Mouse (Mus musculus) testis, postnatal 10 days (tissue): ENCODE results near the gene Ankrd65.
A peak's percentile ranks its signal among the peaks of the same experiment; 100 is the strongest.
"Not testable (repeated sequence)": the region's sequence is repeated elsewhere in the genome, so short reads cannot be mapped to it uniquely, and the experiment has no call there.

Source experiments
- DNase-seq: peaks from one replicate; pipeline ENCODE4 v3.0.0; 2021; ENCODE audit warnings: low spot score

The Ankrd65 gene

DNA sequence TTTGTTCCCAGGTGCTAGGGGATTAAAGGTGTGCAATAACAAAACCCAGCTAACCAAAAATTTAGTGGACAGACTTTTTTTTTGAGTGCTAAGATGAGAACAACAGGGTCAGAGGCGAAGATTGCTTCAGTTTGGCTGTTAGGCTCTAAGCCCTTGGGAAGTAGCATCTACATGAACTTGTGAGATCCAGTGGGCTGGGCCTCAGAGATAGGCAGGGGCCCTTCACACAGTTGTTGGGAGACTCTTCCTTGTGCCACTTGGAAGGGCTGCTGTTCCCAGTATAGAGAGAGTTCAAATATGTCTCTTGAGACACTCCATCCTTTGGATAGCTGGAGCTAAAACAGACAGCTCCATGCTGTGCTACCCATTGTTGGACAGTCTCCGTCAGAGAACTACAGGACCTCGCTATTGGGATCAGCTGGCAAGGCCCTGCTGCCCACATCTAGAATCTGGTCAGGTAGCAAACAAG lies at the start of gene Ankrd65:
Gene Ankrd65 (plus strand): TSS at position 419 of the 469 bp plus-strand sequence.
- DNase-seq, result no peak

DNA sequence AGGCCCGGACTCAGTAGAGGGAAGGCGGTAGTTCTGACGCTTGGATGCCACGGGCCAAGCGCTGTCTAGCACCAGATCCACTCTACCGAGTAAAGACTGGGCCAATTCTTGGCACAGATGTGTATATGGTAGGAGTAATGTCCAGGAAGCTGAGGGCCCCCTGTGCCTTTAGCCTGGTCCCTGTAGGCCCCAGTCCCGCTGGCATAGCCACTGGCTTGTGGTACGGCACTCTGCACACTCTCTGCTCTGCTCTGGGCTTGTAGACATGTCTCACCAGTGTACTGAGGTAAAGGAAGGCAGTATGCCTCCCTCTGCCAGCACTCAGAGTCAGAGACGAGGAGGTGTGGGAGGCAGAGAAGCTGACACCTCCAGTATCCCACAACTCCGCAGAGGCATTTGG lies 49.6 kb upstream of the Ankrd65 start:
- not testable (repeated sequence) for DNase-seq

DNA sequence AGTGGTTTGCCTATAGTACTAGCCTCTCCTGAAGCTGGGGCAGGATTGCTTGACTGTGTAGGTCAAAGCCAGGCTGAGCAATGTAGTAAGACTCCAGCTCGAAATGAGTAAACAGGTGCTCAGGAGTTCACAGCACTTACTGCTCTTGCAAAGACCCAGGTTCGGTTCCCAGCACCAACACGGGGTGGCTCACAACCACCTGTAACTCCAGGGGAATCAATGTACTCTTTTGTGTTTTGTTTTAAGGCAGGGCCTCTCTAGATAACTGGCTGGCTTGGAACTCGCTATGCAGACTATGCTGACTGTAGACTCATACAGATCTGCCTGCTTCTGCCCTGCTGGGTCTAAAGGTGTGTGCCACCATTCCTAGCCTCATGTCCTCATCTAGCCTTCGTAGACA lies 47.6 kb upstream of the Ankrd65 start:
- no peak for DNase-seq

DNA sequence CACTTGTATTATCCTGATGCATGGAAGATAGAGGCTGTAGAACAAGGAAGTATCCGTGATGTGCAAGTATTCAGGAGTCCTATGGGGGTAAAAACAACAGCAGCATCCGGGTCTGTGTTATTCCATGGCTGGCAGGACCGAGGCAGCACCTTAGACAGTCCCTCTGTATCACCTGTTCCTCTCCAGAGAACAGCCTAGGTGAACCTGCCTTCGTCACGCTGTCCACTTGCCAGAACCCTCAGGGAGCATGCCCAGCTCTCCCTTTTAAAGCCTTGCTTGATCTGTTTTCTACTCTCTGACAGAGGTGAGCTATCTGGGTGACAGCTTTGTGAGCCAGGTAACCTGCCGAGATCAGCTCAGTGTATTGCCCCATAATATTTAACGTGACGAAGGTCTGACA lies 45.8 kb upstream of the Ankrd65 start:
- DNase-seq, result no peak

DNA sequence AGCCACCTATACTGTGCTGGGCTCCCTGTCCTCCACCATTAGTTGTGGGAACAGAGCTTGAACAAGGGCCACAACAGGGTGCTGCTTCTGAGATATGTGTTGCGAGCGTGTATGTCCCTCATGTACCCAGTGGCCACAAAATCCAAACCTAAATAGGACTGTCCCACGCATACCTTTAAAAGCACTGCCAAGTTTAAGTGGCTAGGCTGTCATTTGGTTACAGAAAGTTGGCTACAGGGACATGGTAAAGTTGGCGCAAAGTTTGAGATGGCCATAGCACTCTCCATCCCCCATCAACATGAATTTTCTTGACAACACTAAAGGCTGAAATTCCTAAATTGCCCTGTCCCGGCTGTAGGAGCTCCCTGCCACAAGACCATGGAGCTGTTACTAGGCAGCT lies 45.1 kb upstream of the Ankrd65 start:
- DNase-seq, result no peak

DNA sequence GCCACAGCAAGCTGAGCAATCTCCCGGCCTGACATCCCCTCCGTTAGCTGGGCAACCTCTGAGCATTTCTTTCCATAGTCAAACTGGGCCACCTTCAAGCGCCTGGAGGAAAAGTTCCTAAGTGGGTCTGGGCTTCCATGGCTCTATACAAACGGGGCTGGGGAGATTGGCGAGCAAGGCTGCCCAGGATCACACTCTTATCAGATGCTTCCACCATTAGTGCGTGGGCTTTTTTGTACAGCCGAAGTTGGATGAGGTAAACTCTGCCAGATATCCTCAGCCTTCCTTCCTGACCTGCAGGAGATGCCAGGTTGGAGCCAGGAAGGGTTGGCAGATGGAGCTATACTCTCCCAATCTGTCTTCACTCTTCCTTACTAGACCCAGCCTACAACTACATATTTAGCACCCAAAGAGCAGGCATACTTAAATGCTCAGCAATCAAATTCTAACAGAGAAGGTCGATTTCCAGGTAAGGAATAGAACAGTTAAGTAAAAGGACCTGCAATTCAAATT lies 44.1 kb upstream of the Ankrd65 start:
- DNase-seq, result no peak

DNA sequence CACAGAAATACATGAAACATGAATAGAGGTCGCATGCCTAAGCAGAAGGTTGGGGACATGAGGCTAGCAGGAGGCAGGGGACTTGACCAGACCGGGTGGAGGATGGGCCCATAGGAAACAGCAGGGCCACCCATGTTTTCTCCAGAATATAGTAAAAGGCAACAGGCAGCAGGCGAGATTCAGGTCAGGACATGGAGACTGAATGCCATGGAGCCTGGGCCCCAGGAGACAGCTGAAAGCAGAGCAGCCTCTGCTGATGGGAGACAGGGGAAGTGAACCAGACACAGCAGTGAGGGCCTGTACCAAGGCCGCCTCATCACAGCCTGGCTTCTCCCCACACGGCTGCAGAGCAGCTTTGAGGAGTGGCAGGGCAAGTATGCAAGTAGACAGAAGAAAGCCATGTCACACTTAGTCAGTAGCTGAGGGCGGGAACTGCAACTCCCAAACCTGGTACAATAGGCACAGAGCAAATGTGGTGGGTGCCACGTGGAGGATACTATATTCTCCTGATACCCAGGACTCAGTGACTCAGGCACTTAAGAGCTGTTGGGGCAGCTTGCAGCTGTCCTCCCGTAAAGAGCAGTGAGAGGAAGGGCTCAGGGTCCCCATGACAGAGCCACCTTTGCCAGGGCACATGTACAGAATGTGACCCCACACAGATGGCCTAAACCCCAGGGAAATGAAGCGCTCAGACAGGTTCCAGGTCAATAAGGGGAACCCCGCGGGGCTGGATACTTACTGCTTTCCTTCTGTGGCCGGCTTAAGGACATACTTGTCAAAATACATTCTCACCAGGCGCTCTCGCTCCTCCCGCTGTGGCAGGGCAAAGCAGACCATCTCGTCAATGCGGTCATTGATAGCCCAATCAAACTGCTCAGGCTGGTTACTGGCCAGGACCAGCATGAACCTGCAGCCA lies 43.4 kb upstream of the Ankrd65 start:
- no peak for DNase-seq

DNA sequence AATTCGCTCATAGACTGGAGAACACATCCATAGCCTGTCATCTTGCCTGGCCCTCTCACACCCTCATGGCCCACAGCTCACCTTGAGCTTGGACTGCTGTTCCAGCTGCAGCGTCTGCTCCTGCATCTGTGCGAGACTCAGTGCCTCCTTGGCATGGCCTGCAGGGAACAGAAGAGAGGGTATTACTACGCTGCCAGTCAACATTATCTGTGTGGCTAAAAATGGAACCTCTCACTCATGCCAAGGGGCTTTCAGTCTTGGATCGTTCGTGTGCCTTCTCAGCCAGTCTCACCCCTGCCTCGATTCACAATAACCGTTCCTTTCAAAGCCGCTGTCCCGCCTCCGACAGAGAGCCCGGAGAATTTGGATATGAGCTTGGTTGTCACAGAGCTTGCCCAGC lies 33.2 kb upstream of the Ankrd65 start:
- no peak for DNase-seq

DNA sequence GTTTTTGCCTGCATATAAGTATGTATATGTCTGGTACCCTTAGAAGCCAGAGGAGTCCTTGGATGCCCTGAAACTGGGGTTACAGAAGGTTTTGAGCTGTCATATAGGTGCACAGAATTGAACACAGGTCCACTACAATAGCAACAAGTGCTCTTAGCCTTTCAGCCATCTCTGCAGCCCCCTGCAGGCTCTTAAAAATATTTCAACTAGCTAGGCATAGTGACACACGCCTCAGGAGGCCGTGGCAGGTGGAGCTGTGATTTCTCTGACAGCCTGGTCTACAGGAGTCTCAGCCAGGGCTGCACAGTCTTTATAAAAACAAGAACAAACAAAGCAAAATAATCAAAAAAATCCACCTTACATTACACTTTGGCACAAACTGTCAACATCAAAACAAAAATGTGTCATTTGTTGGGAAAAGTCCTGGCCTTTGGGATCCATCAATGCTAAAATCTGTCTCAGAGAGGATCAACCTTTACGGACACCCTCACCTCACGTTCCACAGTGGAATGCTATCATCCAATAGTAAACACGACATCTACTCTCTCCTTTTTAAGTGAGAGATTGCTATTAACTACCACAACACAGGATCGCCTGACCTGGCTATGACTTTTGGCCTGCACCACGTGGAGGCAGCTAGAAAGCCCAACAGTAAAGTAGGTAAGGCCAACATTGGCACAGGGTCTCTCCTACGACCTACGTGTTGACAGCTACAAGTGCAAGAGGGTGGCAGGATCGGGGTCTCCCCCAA lies 30.2 kb upstream of the Ankrd65 start:
- no peak for DNase-seq

DNA sequence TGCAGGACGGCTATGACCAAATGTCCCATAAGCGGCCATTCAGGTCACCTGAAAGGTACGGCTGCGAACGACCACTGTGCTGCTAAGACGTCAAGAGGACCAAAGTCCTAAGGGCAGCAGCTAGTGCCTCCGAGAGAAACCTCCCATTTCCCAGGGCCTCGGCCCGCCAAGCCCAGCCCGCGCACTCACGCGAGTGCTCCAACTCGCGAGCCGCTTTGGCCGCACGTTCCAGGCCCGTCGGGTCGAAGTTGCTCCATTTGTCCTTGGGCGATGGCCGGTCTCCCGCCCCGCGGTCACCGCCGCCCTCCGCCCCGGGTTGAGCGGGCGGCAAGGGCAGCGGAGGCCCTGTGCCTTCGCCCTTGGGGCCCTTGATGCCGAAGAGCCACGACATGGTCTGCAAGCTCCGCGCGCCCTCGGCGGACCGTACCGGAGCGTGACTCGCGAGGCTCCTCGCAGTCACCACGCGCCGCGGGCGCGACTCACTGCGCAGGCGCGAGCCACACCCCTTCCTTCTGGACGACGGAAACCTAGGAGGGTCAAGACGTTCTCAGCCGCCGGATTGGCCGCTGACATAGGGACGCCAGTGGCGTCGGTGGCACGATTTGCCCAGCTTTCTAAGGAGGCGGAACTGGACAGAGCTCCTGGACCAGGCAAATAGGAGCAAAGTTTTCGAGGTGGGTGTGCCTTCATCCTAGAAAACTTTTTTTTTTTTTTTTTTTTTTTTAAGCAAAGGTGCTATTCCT lies 29.5 kb upstream of the Ankrd65 start, which contains the start of gene Atad3a:
Gene Atad3a (minus strand): TSS at position 481 of the 743 bp plus-strand sequence.
- peak; percentile 98 for DNase-seq

DNA sequence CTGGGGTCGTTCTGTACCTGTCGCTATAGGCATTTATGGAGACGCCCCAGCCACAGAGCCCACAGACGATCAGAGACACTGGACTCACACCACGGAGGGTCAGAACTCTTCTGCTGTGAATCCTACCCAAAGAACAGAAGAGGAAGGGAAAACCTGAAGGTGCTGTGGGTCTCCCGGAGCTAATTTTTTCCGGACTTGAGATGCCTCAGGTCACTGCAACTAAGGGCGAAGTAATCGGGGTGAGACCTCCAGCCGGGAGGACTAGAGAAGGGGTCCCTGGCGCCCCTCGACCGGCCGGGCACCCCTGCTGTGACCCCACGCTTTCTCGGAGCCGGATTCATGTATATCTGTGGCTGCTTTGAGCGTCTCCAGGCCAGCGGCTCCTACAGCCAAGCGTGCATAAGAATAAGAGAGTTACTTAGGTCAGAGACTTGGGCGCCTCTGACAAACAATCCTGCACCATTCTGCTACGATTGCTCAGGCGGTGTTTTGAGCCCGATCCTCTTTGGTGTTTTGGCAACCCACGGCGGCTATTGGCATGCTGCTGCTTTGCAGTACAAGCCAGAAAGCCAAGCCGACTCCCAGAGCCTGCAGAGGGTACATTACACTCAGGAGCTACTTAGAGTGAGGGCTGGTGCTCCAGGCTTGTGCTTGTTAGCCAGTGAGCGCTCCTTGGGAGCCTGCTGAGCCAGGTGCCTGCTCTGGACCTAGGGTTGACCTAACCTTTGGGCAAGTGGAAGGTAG lies 28.7 kb upstream of the Ankrd65 start:
- peak; percentile 50 for DNase-seq

DNA sequence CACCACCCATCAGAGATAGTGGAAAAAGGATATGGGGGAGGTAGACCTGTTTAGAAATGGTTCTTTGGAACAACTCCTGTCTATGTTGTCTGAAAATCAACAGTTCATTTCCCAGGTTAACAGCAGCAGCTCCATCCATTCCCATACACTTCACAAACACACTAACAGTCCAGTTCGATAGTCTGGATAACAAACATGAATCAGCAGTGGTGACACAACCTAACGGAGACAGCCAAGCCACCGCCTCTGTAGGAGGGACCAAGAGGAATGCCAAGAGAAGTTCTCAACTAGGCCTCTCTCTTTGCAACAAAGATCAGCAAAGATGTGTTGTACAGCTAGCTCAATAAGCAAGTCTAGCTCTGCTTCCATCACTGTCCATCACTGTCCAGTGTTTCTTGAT lies 27.9 kb upstream of the Ankrd65 start:
- no peak for DNase-seq

DNA sequence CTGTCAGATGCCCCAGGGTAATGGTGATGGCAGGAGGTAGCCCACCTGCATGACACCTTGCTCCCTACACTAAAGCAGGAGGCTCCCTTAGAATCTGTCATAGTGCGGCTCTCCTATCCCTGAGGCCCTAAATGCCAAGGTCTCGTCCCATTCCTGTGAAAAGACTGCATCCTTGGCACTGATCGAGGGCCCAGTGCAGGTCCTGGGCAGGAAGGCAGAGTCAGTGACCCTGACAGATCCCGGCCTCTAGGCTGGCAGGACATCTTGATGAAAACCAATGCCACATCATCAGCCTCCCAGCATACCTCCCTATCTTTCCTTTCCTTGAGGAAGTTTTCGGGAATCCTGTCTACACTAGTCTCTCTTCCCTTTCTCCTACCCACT lies 20.8 kb upstream of the Ankrd65 start:
- no peak for DNase-seq

DNA sequence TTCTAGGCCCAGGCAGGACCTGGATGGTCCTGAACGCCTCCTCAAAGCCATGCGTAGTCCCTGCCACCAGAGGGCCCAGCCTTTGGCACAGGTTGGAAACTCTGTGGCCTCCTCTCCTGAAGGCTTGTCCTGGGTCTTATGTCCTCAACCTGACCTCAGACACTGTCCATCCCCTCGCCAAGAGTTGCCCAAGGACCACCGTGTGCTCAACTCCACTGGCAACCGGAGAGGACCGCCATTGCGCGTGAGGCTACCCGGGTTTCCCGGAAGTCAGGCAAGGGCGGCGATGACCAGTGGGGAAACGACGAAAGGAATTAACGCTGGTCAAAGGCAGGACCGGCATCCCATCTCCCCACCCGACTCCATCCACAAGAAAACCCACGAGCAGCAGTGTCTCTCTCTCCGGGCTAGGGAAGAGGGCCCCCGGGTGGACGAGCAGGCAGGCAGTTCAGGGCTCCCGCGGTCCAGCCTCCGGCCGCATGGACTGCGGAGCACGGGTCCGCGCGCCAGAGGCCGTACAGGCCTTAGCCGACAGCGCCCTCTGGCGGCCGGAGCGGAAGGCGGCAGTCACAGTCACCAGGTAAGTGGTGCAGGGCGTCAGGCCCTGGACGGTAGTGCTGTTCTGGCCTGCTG lies 20.2 kb upstream of the Ankrd65 start:
- DNase-seq, result peak; percentile 97

DNA sequence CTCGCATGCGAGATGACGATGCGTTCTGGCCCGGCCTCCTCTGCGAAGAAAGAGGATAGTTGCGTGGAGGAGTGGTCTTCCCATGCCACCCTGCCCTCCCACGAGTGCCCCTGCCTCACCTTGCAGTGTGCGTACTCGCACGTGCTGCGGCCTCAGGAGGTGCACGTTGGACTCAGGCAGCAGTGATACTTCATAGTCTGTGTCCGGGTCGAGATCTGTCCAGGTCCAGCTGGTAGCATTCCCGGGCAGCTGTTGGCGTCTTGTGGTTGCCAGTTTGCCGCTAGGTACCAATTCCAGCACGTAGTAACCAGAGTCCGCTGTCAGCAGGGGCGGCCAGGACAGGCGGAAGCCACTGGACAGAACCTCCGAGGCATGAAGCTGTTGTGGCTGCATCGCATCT lies 19.6 kb upstream of the Ankrd65 start:
- no peak for DNase-seq

DNA sequence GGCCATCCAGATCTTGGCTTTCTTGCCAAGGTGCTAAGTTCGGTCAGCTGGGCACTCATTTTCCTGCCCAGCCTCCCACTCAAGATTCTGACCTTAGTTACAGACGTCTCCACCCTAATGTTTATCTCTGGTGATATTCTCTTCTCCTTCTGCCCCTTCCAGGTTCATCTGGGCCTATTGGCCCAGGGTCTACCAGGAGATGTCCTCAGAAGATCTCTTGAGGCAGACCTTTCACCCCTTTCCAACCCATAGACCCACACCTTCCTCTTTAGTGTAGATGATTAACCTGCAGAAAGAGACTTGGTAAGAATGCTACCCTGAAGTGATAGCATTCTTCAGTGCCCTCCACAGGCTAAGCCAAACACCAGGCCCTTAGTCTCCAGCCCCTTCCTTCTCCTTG lies 18.5 kb upstream of the Ankrd65 start:
- DNase-seq, result no peak

DNA sequence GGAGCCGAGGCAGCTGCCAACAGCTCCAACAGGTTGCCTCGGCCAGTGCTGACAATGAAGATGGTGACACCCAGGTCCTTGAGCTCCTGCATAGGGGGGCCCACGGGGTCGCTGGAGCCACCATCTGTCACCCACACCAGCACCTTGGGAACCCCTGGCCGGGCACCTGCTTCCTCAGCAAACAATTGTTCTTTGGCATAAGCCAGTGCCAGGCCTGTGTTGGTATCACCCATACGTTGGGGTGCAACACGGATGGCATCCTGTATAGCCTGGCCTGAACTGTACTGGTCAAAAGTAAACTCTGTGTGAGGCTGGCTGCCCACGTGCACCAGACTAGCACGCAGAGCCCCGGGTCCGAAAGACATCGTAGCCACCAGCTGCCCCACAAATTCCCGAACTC lies 17.5 kb upstream of the Ankrd65 start:
- DNase-seq, result no peak

DNA sequence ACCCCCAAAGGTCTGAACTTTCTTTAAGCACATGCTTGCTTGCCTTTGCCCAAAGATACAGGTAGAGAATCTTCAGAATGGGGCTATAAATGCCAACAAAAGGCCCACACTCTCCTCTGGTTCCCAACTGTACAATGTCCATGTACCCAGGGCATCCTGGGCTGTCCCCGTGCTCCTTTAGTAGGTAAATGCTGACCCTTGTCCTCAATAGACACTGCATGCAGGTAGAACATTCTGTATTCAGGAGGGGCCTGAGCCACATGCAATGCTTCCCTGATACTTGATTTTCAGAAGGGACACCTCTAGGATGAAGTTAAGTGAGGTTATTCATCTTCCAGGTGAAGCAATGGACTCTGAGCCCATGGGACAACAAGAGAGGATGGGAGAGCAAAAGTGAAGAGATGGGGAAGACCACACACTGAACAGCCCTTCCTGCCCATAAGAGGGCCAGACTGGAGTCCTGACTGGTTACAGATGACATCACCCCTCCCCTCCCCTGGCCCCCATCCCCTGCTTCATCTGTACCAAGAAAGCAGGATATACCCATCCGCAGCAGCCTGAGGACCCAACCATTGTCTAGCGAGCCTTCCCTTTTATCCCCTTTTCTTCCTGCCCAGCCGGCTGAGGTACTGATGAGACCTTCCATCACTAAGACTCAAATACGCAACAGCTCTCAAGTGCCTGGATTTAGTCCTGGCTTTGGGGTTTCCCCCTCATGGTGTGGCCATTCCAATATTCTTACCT lies 16.7 kb upstream of the Ankrd65 start:
- no peak for DNase-seq

DNA sequence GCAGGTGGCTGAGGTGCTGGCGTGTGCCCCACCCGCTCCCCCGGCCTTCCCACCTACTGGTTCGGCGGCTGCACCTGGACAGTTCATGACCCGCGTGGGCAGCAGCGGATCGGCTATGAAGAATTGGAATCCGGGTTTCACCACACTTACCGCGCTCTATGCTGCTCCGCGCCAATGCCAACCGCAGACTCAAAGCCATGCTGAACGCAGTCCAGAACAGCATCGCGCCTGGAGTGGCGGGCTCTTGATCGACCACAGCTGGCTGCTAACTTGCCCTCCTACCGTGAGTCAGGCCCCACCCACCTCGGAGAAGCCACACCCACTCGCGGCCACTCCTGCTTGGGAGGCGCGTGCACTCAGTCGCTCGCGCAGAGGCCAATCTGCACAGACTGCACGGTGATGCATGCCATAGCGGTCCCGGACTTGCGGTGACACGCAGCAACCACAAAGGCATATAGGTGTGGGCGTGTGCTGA lies 15.9 kb upstream of the Ankrd65 start, which contains the start of gene Vwa1:
Gene Vwa1 (minus strand): TSS at position 419 of the 475 bp plus-strand sequence.
- peak; percentile 98 for DNase-seq
